ENCODE assay signal across 15 mouse cellular contexts in the genomic region with DNA sequence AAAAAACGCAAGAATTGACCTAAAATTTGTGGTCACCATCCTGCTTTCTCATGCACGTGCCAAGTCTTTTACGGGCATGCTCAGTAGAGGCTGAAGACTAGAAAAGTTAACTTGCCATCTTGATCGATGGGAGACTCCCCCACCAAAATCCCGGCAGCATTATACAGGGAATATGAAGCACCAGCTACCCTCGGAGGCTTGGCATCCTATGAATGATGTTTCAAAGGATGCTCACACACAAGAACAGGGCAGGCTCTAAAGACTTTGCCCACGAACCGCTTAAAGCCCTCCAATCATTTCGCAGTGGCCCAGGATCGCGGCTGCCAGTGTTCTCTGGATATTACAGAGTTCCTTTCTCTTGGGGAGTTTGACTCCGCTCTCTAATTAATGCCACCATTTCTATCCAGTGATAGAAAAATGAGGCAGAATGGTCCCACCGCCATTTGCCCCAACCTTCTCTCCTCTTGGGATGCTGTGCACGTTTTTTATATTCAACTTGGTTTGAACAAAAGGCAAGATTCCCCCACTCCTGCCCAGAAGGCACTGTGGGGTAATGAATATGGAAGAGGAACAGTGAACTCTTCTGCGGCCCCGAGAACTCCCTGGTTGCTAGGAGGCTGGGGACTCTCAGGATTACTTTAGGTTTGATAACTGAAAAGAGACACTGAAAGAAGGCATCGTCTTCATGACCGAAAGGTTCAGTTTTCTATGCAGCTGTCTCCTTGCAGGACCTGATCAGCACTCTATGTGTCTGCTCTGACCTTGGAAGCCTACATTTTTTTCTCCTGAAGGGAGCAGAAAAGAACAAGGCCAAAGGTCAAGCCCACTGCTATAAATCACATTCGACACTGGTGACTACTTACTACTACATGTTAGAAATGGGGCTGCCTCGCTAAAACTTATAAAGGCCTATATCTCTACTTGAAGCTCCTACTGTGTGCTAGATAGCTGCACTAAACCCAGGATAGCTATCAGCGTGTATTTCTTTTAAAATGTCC.
DNase-seq lines count a peak whose midpoint lies in the region; ATAC-seq lines count a peak whose summit lies in the region.
"Had no signal": no experiment of that assay in that cellular context is flagged by ENCODE, and none has a peak within 500 bp of the region (broad histone marks: within the 10 kb centered on the region; RNA-seq: fewer than 3 reads in every experiment).

No protein-coding gene starts in this region.

- peak; percentile 29 for DNase-seq in Muller cell, postnatal 12 days (ENCODE audit: inconsistent ontology term)
- no peak for DNase-seq in embryonic facial prominence, embryonic 14.5 days (ENCODE audit: low spot score)
- peak; percentile 35 for DNase-seq in hindbrain, embryonic 14.5 days (ENCODE audit: low spot score)
- DNase-seq in right cerebral cortex, adult 2 months (ENCODE audit: low spot score in 2 of 2), result no peak
- DNase-seq in thymus, postnatal 10 days (ENCODE audit: low spot score in 2 of 2), result no peak
- DNase-seq in spleen, postnatal 36 days (ENCODE audit: low spot score in 2 of 2), result no peak
- DNase-seq in layer of hippocampus, adult 9-10 months (ENCODE audit: low spot score), result no peak
- DNase-seq: cerebellum, adult 2 months; gastrocnemius, postnatal 36 days; heart, postnatal 10 days; kidney, adult 2 months; liver; lung, postnatal 36 days; right cerebral cortex, postnatal 4 days had no signal

- H3K27me3 ChIP-seq in embryonic facial prominence, embryonic 14.5 days (replicated peaks; ENCODE audit: control insufficient read depth, insufficient read depth, low read length), result no peaks in the 10 kb centered on the region
- no peaks in the 10 kb centered on the region for H3K27me3 ChIP-seq in hindbrain, embryonic 14.5 days (ENCODE audit: control insufficient read depth, insufficient read depth, low read length)
- H3K27me3 ChIP-seq in midbrain, embryonic 15.5 days (replicated peaks), result no peaks in the 10 kb centered on the region

- no peaks in the 10 kb centered on the region for H3K9me3 ChIP-seq in embryonic facial prominence, embryonic 14.5 days (ENCODE audit: control insufficient read depth, low read length)
- H3K9me3 ChIP-seq in hindbrain, embryonic 14.5 days (ENCODE audit: control insufficient read depth, low read length), result no peaks in the 10 kb centered on the region
- no peaks in the 10 kb centered on the region for H3K9me3 ChIP-seq in midbrain, embryonic 15.5 days

- H3K27ac ChIP-seq in embryonic facial prominence, embryonic 14.5 days (replicated peaks; ENCODE audit: low read depth, low read length), result no peak overlapping the region
- H3K27ac ChIP-seq in hindbrain, embryonic 14.5 days, result peak overlapping the region; percentile 72
- H3K27ac ChIP-seq in midbrain, embryonic 15.5 days, result peak overlapping the region; percentile 63

- H3K9ac ChIP-seq in embryonic facial prominence, embryonic 14.5 days (ENCODE audit: low read depth, low read length), result no peak overlapping the region
- H3K9ac ChIP-seq in hindbrain, embryonic 14.5 days, result peak overlapping the region; percentile 59
- H3K9ac ChIP-seq in midbrain, embryonic 15.5 days, result peak overlapping the region; percentile 25

- no peak for ATAC-seq in embryonic facial prominence, embryonic 14.5 days (ENCODE audit: low read depth)
- ATAC-seq in hindbrain, embryonic 14.5 days (ENCODE audit: low FRiP score), result no peak
- ATAC-seq in midbrain, embryonic 15.5 days (replicated peaks), result no peak

- no peaks in the 10 kb centered on the region for H3K36me3 ChIP-seq in embryonic facial prominence, embryonic 14.5 days (ENCODE audit: control insufficient read depth, insufficient read depth, low read length)
- no peaks in the 10 kb centered on the region for H3K36me3 ChIP-seq in hindbrain, embryonic 14.5 days (replicated peaks; ENCODE audit: control insufficient read depth, insufficient read depth)
- H3K36me3 ChIP-seq in midbrain, embryonic 15.5 days (replicated peaks), result no peaks in the 10 kb centered on the region

- H3K4me2 ChIP-seq in embryonic facial prominence, embryonic 14.5 days (ENCODE audit: low read depth, low read length), result peak overlapping the region; percentile 4; the same call in 1 of the 2 replicates
- H3K4me2 ChIP-seq in hindbrain, embryonic 14.5 days (replicated peaks), result peak overlapping the region; percentile 94
- peak overlapping the region; percentile 72 for H3K4me2 ChIP-seq in midbrain, embryonic 15.5 days

- H3K4me1 ChIP-seq in embryonic facial prominence, embryonic 14.5 days (ENCODE audit: control insufficient read depth, insufficient read depth, low read length), result peaks cover 21% of the 10 kb centered on the region
- peaks cover 67% of the 10 kb centered on the region for H3K4me1 ChIP-seq in hindbrain, embryonic 14.5 days (replicated peaks; ENCODE audit: control insufficient read depth, insufficient read depth, low read length)
- peaks cover 64% of the 10 kb centered on the region for H3K4me1 ChIP-seq in midbrain, embryonic 15.5 days

- WGBS in embryonic facial prominence, embryonic 14.5 days, result 81% methylated on average over 21 of the region's 21 CpGs
- WGBS in hindbrain, embryonic 14.5 days, result 16% methylated on average over 21 of the region's 21 CpGs
- WGBS in midbrain, embryonic 15.5 days, result 14% methylated on average over 21 of the region's 21 CpGs

- no peak overlapping the region for H3K4me3 ChIP-seq in embryonic facial prominence, embryonic 14.5 days (ENCODE audit: low read depth, low read length)
- H3K4me3 ChIP-seq in hindbrain, embryonic 14.5 days (replicated peaks; ENCODE audit: low read length), result peak overlapping the region; percentile 80
- H3K4me3 ChIP-seq in midbrain, embryonic 15.5 days, result peak overlapping the region; percentile 79

Comparison
In these comparisons a context has a peak if more than half of its experiments do, and no peak if none do; other contexts are left out.
1. DNase-seq: peak in Muller cell, postnatal 12 days (single experiment) and hindbrain, embryonic 14.5 days (single experiment); none in embryonic facial prominence, embryonic 14.5 days (single experiment), right cerebral cortex, adult 2 months (0 of 2), thymus, postnatal 10 days (0 of 2), spleen, postnatal 36 days (0 of 2) and layer of hippocampus, adult 9-10 months (single experiment).
2. H3K4me2 ChIP-seq: peak in every context shown above with its lines; median percentile 94 in hindbrain, embryonic 14.5 days; 72 in midbrain, embryonic 15.5 days; 4 in embryonic facial prominence, embryonic 14.5 days.